Mouse (Mus musculus) brown adipose tissue, adult 24 weeks (tissue): ENCODE measurements around the gene Stom. TPM values are rescaled to one million over a fixed set of nuclear protein-coding genes. Genes with fewer than 3 reads are reported as not detected.
A peak's percentile ranks its signal among the peaks of the same experiment; 100 is the strongest.

ENCODE experiments used
- H3K27ac ChIP-seq: fragments of 200-500 bp; replicated peaks from 2 replicates; pipeline ENCODE4 v1.5.1; 2012; ENCODE audit warnings: low read depth, mild to moderate bottlenecking, low read length
- H3K4me1 ChIP-seq: fragments of 200-500 bp; 2 replicates; pipeline ENCODE4 v1.6.1; 2012; ENCODE audit warnings: low read length, mixed read lengths; ENCODE audit not compliant: control insufficient read depth, insufficient read depth, insufficient read length
- H3K4me3 ChIP-seq: fragments of 200-500 bp; 2 replicates; pipeline ENCODE4 v1.5.1; 2012; ENCODE audit warnings: low read depth, mild to moderate bottlenecking, low read length, moderate library complexity; ENCODE audit not compliant: insufficient read depth
- polyA plus RNA-seq: library from polyadenylated mRNA; stranded (reverse); fragments of >200 nt; gene quantifications from 2 replicates; pipeline ENCODE4 v1.2.4, GENCODE M21; 2012; ENCODE audit not compliant: missing spikeins, insufficient read depth, insufficient read length

The Stom gene
- polyA plus RNA-seq, 1 experiment: 257 TPM

GRCm38 (mm10) chr2:35329061-35329460, 7.7 kb downstream of the Stom start:
- Histone ChIP-seq H3K4me3 (no peak overlapping the region), H3K4me1 (peaks cover 23% of the 10 kb centered on the region), H3K27ac (peak overlapping the region; percentile 42; the same call in 1 of the 2 replicates)

- Histone ChIP-seq H3K27ac (peak overlapping the region; percentile 54), H3K4me1 (peaks cover 22% of the 10 kb centered on the region)
Observed at GRCm38 (mm10) chr2:35328064-35328792, 8.5 kb downstream of the Stom start.

GRCm38 (mm10) chr2:35327583-35327982, 9.2 kb downstream of the Stom start:
- Histone ChIP-seq H3K4me3 (peak overlapping the region; percentile 29; the same call in 1 of the 2 replicates), H3K4me1 (peaks cover 16% of the 10 kb centered on the region), H3K27ac (peak overlapping the region; percentile 50)

More at GRCm38 (mm10) chr2:35328064-35328792, 8.5 kb downstream of the Stom start:
- H3K4me3 ChIP-seq: peak overlapping the region; percentile 19; the same call in 1 of the 2 replicates

GRCm38 (mm10) chr2:35326931-35327330, 9.8 kb downstream of the Stom start:
- peak overlapping the region; percentile 45 for H3K27ac ChIP-seq
- H3K4me1 ChIP-seq: peaks cover 12% of the 10 kb centered on the region

GRCm38 (mm10) chr2:35325930-35326329, 10.8 kb downstream of the Stom start:
- no peak overlapping the region for H3K4me3 ChIP-seq

More at GRCm38 (mm10) chr2:35326931-35327330, 9.8 kb downstream of the Stom start:
- H3K4me3 ChIP-seq: no peak overlapping the region

GRCm38 (mm10) chr2:35322404-35323164, 14.2 kb downstream of the Stom start:
- H3K27ac ChIP-seq: no peak overlapping the region
- H3K4me1 ChIP-seq: 0 out of 2 replicates have a peak, but pooled peaks cover 2% of the 10 kb centered on the region
- no peak overlapping the region for H3K4me3 ChIP-seq

More at GRCm38 (mm10) chr2:35325930-35326329, 10.8 kb downstream of the Stom start:
- Histone ChIP-seq H3K27ac (no peak overlapping the region), H3K4me1 (peaks cover 12% of the 10 kb centered on the region)

- Histone ChIP-seq H3K27ac (no peak overlapping the region), H3K4me3 (no peak overlapping the region), H3K4me1 (no peaks in the 10 kb centered on the region)
Observed at GRCm38 (mm10) chr2:35320399-35320798, 16.4 kb downstream of the Stom start.

- no peaks in the 10 kb centered on the region for H3K4me1 ChIP-seq
- H3K4me3 ChIP-seq: no peak overlapping the region
- no peak overlapping the region for H3K27ac ChIP-seq
Observed at GRCm38 (mm10) chr2:35318405-35318804, 18.4 kb downstream of the Stom start.

GRCm38 (mm10) chr2:35317604-35318003, 19.2 kb downstream of the Stom start:
- H3K27ac ChIP-seq: no peak overlapping the region
- H3K4me1 ChIP-seq: no peaks in the 10 kb centered on the region

GRCm38 (mm10) chr2:35314300-35314699, 22.5 kb downstream of the Stom start:
- Histone ChIP-seq H3K27ac (no peak overlapping the region), H3K4me1 (no peaks in the 10 kb centered on the region), H3K4me3 (no peak overlapping the region)

More at GRCm38 (mm10) chr2:35317604-35318003, 19.2 kb downstream of the Stom start:
- H3K4me3 ChIP-seq: no peak overlapping the region

- H3K4me3 ChIP-seq: no peak overlapping the region
- H3K4me1 ChIP-seq: no peaks in the 10 kb centered on the region
- H3K27ac ChIP-seq: no peak overlapping the region
Observed at GRCm38 (mm10) chr2:35309906-35310493, 26.8 kb downstream of the Stom start.

- H3K4me3 ChIP-seq: no peak overlapping the region
- H3K4me1 ChIP-seq: no peaks in the 10 kb centered on the region
- H3K27ac ChIP-seq: no peak overlapping the region
Observed at GRCm38 (mm10) chr2:35308166-35308565, 28.6 kb downstream of the Stom start.

GRCm38 (mm10) chr2:35302049-35302885, 34.5 kb downstream of the Stom start:
- no peaks in the 10 kb centered on the region; the same call in 1 of the 2 replicates for H3K4me1 ChIP-seq
- H3K27ac ChIP-seq: peak overlapping the region; percentile 27; the same call in 1 of the 2 replicates
- H3K4me3 ChIP-seq: no peak overlapping the region

- Histone ChIP-seq H3K4me1 (no peaks in the 10 kb centered on the region; the same call in 1 of the 2 replicates), H3K27ac (no peak overlapping the region), H3K4me3 (no peak overlapping the region)
Observed at GRCm38 (mm10) chr2:35299437-35299836, 37.3 kb downstream of the Stom start.
